Mouse (Mus musculus) thymus, adult 2 months (tissue): Measurements from ENCODE around the gene Arhgap24. TPM values are rescaled to one million over a fixed set of nuclear protein-coding genes. Genes with fewer than 3 reads are reported as not detected.

Experiments used
- DNase-seq: peaks from one replicate; pipeline ENCODE4 v3.0.0; 2021
- H3K27ac ChIP-seq: fragments of 200-500 bp; 2 replicates; pipeline ENCODE4 v1.5.1; 2012; ENCODE audit warnings: low read length, control low read depth; ENCODE audit not compliant: control insufficient read depth, insufficient read depth
- H3K27me3 ChIP-seq: fragments of 200-500 bp; 2 replicates; pipeline ENCODE4 v1.6.1; 2012; ENCODE audit warnings: mild to moderate bottlenecking, low read length, moderate library complexity, mixed read lengths; ENCODE audit not compliant: control insufficient read depth, insufficient read depth
- H3K36me3 ChIP-seq: fragments of 200-500 bp; 2 replicates; pipeline ENCODE4 v1.6.1; 2012; ENCODE audit warnings: mild to moderate bottlenecking, low read length, moderate library complexity; ENCODE audit not compliant: control insufficient read depth, insufficient read depth
- H3K4me1 ChIP-seq: fragments of 200-500 bp; replicated peaks from 2 replicates; pipeline ENCODE4 v1.6.1; 2012; ENCODE audit warnings: low read length; ENCODE audit not compliant: control insufficient read depth, insufficient read depth
- H3K4me3 ChIP-seq: fragments of 200-500 bp; 2 replicates; pipeline ENCODE4 v1.5.1; 2012; ENCODE audit warnings: mild to moderate bottlenecking, low read length, control low read depth, moderate library complexity; ENCODE audit not compliant: control insufficient read depth, insufficient read depth
- CTCF ChIP-seq: fragments of 200-500 bp; IDR thresholded peaks from 2 replicates; pipeline ENCODE4 v1.5.1; 2012; ENCODE audit warnings: mild to moderate bottlenecking, control low read depth, low read length, moderate library complexity, borderline replicate concordance; ENCODE audit not compliant: control insufficient read depth, poor library complexity, insufficient read depth; ENCODE audit errors: extremely low read depth
- POLR2A ChIP-seq: fragments of 200-500 bp; IDR thresholded peaks from 2 replicates; pipeline ENCODE4 v1.6.1; 2012; ENCODE audit warnings: mild to moderate bottlenecking, low read length, control low read depth, moderate library complexity; ENCODE audit not compliant: control insufficient read depth, poor library complexity, insufficient read depth; ENCODE audit errors: extremely low read depth
- WGBS: fragments of 180-500 bp; shearing (Covaris S2); methylation state at CpG from one replicate; pipeline ENCODE4 v1.1.7; 2018; 5-methylcytosine and 5-hydroxymethylcytosine counted together
- polyA plus RNA-seq: library from polyadenylated mRNA; depleted of rRNA; stranded (reverse); fragments of >200 nt; gene quantifications from 2 replicates; pipeline ENCODE4 v1.2.3, GENCODE M21; 2012

Gene Arhgap24
- polyA plus RNA-seq, 1 experiment, result 4.5 TPM

- H3K4me1 ChIP-seq, result no peaks in the 10 kb centered on the region
- no peak for DNase-seq
- 89% methylated on average over 5 of the region's 5 CpGs for whole genome bisulfite sequencing
- no peak for TF ChIP-seq POLR2A
- TF ChIP-seq CTCF, result no peak
- H3K4me3 ChIP-seq, result no peak overlapping the region
- no peak overlapping the region for H3K27ac ChIP-seq
- no peaks in the 10 kb centered on the region for H3K36me3 ChIP-seq
- H3K27me3 ChIP-seq, result no peaks in the 10 kb centered on the region
Observed at GRCm38 (mm10) chr5:102750674-102751073, 269.5 kb downstream of the Arhgap24 start.

- Histone ChIP-seq H3K36me3 (no peaks in the 10 kb centered on the region), H3K27me3 (no peaks in the 10 kb centered on the region), H3K4me1 (no peaks in the 10 kb centered on the region), H3K27ac (no peak overlapping the region), H3K4me3 (no peak overlapping the region)
- WGBS, result 71% methylated on average over 5 of the region's 5 CpGs
- no peak for DNase-seq
- no peak for TF ChIP-seq POLR2A
- TF ChIP-seq CTCF, result no peak
Observed at GRCm38 (mm10) chr5:102751661-102752307, 270.6 kb downstream of the Arhgap24 start.

- DNase-seq, result no peak
- H3K27ac ChIP-seq, result no peak overlapping the region
- no peak overlapping the region for H3K4me3 ChIP-seq
- TF ChIP-seq CTCF (no peak), POLR2A (no peak)
- no peaks in the 10 kb centered on the region for H3K27me3 ChIP-seq
- no peaks in the 10 kb centered on the region for H3K4me1 ChIP-seq
- H3K36me3 ChIP-seq, result no peaks in the 10 kb centered on the region
- 39% methylated on average over 2 of the region's 2 CpGs for whole genome bisulfite sequencing
Observed at GRCm38 (mm10) chr5:102752308-102752663, 271.1 kb downstream of the Arhgap24 start.

GRCm38 (mm10) chr5:102757040-102757439 is 275.8 kb downstream of the Arhgap24 start:
- Histone ChIP-seq H3K36me3 (no peaks in the 10 kb centered on the region), H3K4me3 (no peak overlapping the region), H3K27ac (no peak overlapping the region), H3K27me3 (no peaks in the 10 kb centered on the region), H3K4me1 (no peaks in the 10 kb centered on the region)
- no peak for TF ChIP-seq POLR2A
- TF ChIP-seq CTCF, result no peak
- DNase-seq, result no peak
- WGBS, result 74% methylated on average over 6 of the region's 6 CpGs

- H3K4me1 ChIP-seq, result no peaks in the 10 kb centered on the region
- TF ChIP-seq POLR2A (no peak), CTCF (no peak)
- WGBS, result 95% methylated on average over 10 of the region's 10 CpGs
- H3K27ac ChIP-seq, result no peak overlapping the region
- no peaks in the 10 kb centered on the region for H3K27me3 ChIP-seq
- no peak for DNase-seq
- no peak overlapping the region for H3K4me3 ChIP-seq
- H3K36me3 ChIP-seq, result no peaks in the 10 kb centered on the region
Observed at GRCm38 (mm10) chr5:102765694-102766093, 284.5 kb downstream of the Arhgap24 start.

- TF ChIP-seq POLR2A (no peak), CTCF (no peak)
- WGBS, result 79% methylated on average over 6 of the region's 6 CpGs
- no peak overlapping the region for H3K27ac ChIP-seq
- peak; percentile 59 for DNase-seq
- no peaks in the 10 kb centered on the region for H3K4me1 ChIP-seq
- H3K27me3 ChIP-seq, result no peaks in the 10 kb centered on the region
- no peak overlapping the region for H3K4me3 ChIP-seq
- no peaks in the 10 kb centered on the region for H3K36me3 ChIP-seq
Observed at GRCm38 (mm10) chr5:102766311-102767057, 285.3 kb downstream of the Arhgap24 start.

- no peak for DNase-seq
- no peak for TF ChIP-seq POLR2A
- TF ChIP-seq CTCF, result no peak
- no peak overlapping the region for H3K27ac ChIP-seq
- no peak overlapping the region for H3K4me3 ChIP-seq
- WGBS, result 96% methylated on average over 4 of the region's 4 CpGs
- H3K4me1 ChIP-seq, result no peaks in the 10 kb centered on the region
- H3K36me3 ChIP-seq, result no peaks in the 10 kb centered on the region
- H3K27me3 ChIP-seq, result no peaks in the 10 kb centered on the region
Observed at GRCm38 (mm10) chr5:102767058-102767444, 285.9 kb downstream of the Arhgap24 start.
